Mouse (Mus musculus) intestine, embryonic 14.5 days (tissue): ENCODE data around the gene Ptpn9. TPM values are rescaled to one million over a fixed set of nuclear protein-coding genes. Genes with fewer than 3 reads are reported as not detected.

Experiments used
- ATAC-seq: fragments of 200-750 bp; cut with Nextera tagmentation; replicated peaks from 2 replicates; pipeline ENCODE4 v1.8.0; 2017; ENCODE audit warnings: low read depth, moderate number of reproducible peaks, moderate TSS enrichment, moderate library complexity; ENCODE audit not compliant: low FRiP score, low TSS enrichment
- DNase-seq: peaks from one replicate; pipeline ENCODE4 v3.0.0-alpha.2; 2018; ENCODE audit warnings: low spot score
- H3K27ac ChIP-seq: fragments of 300-500 bp; sonication (generic); 2 replicates; pipeline ENCODE4 v1.5.1; 2014; ENCODE audit warnings: low read depth, mild to moderate bottlenecking, control low read depth
- H3K27me3 ChIP-seq: fragments of 300-500 bp; sonication (generic); replicated peaks from 2 replicates; pipeline ENCODE4 v1.6.1; 2014; ENCODE audit warnings: low read length, control low read depth; ENCODE audit not compliant: control insufficient read depth, insufficient read depth
- H3K36me3 ChIP-seq: fragments of 300-500 bp; sonication (generic); 2 replicates; pipeline ENCODE4 v1.6.1; 2014; ENCODE audit warnings: low read length, control low read depth; ENCODE audit not compliant: control insufficient read depth, insufficient read depth
- H3K4me1 ChIP-seq: fragments of 300-500 bp; sonication (generic); replicated peaks from 2 replicates; pipeline ENCODE4 v1.6.1; 2014; ENCODE audit warnings: low read length, control low read depth, mixed read lengths; ENCODE audit not compliant: control insufficient read depth, insufficient read depth
- H3K4me2 ChIP-seq: fragments of 300-500 bp; sonication (generic); 2 replicates; pipeline ENCODE4 v1.6.1; 2014; ENCODE audit warnings: low read length
- H3K4me3 ChIP-seq: fragments of 300-500 bp; sonication (generic); 2 replicates; pipeline ENCODE4 v1.5.1; 2014; ENCODE audit warnings: low read depth, low read length, control low read depth, mixed read lengths
- H3K9ac ChIP-seq: fragments of 300-500 bp; sonication (generic); 2 replicates; pipeline ENCODE4 v1.6.1; 2014; ENCODE audit warnings: mild to moderate bottlenecking, low read length
- H3K9me3 ChIP-seq: fragments of 300-500 bp; sonication (generic); 2 replicates; pipeline ENCODE4 v1.6.1; 2016; ENCODE audit warnings: low read length, control low read depth; ENCODE audit not compliant: control insufficient read depth
- WGBS: fragments of 180-500 bp; shearing (Covaris S2); extraction: QIAGEN DNeasy Blood & Tissue Kit; methylation state at CpG from one replicate; pipeline ENCODE4 v1.1.7; 2014; 5-methylcytosine and 5-hydroxymethylcytosine counted together
- polyA plus RNA-seq: library from polyadenylated mRNA; unstranded; fragments of >200 nt; fragmentation: Nextera tagmentation; extraction: Ambion mirVana; gene quantifications from 2 replicates; pipeline ENCODE4 v1.2.1, GENCODE M21; 2014

The Ptpn9 gene
- polyA plus RNA-seq, 1 experiment from 2014 or later = 24.0 TPM

DNA sequence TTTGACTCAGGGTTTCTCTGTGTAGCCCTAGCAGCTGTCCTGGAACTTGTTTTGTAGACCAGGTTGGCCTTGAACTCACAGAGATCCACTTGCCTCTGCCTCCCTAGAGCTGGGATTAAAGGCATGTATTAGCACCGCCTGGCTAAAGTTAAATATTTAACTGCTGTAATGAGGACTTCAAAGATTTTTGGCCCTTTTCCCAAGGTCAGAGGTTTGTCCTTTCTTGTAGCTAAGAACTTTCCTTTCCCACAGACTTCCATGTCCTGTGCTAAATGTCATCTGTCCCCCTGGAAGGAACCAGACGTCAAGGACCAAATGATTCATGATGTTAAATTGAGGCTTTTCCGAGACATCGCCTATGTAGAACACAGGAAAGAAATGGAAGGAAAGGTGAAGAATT lies 8.3 kb downstream of the Ptpn9 start:
- Histone ChIP-seq H3K9me3 (no peaks in the 10 kb centered on the region), H3K27ac (no peak overlapping the region), H3K4me3 (no peak overlapping the region), H3K36me3 (no peaks in the 10 kb centered on the region), H3K27me3 (no peaks in the 10 kb centered on the region), H3K4me2 (no peak overlapping the region), H3K4me1 (no peaks in the 10 kb centered on the region), H3K9ac (no peak overlapping the region)
- 58% methylated on average over 4 of the region's 4 CpGs for WGBS
- DNase-seq = no peak
- ATAC-seq = no peak

DNA sequence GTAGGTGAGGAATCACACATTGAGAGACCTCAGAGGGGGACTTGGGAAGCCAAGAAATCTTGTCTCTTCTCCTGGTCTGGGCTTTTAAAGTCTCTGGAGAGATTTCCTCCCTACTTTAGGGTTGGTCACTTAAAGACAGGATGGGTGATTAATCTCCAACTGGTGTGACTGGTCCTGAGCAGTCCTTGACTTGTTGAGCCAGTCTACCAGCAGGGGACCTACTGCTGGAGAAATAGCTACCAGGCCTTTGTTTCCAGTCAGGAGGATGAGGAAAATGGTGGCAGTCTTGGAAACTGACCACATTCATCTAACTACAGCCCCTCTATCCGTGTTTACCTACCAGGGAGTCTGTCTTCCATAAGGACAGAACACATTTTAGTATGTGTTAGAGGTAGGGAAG lies 17.7 kb downstream of the Ptpn9 start:
- no peaks in the 10 kb centered on the region for H3K36me3 ChIP-seq
- WGBS = 60% methylated on average over 1 of the region's 1 CpGs
- H3K9me3 ChIP-seq = no peaks in the 10 kb centered on the region
- no peak for ATAC-seq
- no peak overlapping the region for H3K4me3 ChIP-seq
- DNase-seq = peak; percentile 24
- H3K4me2 ChIP-seq = no peak overlapping the region
- no peak overlapping the region for H3K27ac ChIP-seq
- H3K4me1 ChIP-seq = no peaks in the 10 kb centered on the region
- no peaks in the 10 kb centered on the region for H3K27me3 ChIP-seq
- no peak overlapping the region for H3K9ac ChIP-seq

DNA sequence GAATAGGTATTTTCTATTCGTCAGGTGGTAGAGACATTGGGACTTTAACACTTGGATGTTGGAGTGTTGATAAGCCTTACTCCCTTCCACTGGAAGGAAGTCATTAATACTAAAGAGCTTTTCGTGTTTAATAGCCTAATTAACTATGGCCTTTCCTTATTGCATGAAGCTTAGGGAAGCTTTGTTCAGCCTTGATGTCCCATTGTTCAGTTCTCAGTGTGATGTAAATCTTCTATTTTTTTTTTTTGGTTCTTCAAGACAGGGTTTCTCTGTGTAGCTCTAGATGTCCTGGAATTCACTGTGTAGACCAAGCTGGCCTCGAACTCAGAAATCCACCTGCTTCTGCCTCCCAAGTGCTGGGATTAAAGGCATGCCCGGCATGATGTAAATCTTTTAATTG lies 18.2 kb downstream of the Ptpn9 start:
- H3K27me3 ChIP-seq = no peaks in the 10 kb centered on the region
- H3K4me1 ChIP-seq = no peaks in the 10 kb centered on the region
- no peak overlapping the region for H3K27ac ChIP-seq
- no peak overlapping the region for H3K4me3 ChIP-seq
- H3K4me2 ChIP-seq = no peak overlapping the region
- H3K9ac ChIP-seq = no peak overlapping the region
- H3K36me3 ChIP-seq = no peaks in the 10 kb centered on the region
- H3K9me3 ChIP-seq = no peaks in the 10 kb centered on the region
- DNase-seq = no peak
- ATAC-seq = no peak
- 90% methylated on average over 4 of the region's 4 CpGs for WGBS

DNA sequence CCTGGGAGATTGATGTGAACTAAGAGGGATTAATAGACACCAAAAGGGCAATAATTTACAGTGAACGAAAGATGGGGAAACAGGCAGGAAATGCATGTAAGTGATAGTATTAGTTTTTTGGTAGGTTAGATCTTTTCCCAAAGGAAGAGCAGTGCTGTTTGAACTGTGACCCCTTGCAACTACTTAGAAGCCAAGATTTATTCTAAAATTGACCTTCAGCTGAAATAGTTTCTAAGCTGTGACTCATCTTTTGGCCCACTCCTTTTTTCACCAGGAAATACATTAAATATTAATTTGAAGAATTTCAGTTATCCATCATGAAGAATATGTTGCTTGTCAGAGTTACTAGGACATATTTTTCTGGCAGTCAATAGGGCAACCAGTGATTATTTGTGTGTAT lies 19.0 kb downstream of the Ptpn9 start:
- Histone ChIP-seq H3K27me3 (no peaks in the 10 kb centered on the region), H3K4me3 (no peak overlapping the region), H3K9ac (no peak overlapping the region), H3K4me2 (no peak overlapping the region), H3K4me1 (no peaks in the 10 kb centered on the region), H3K36me3 (no peaks in the 10 kb centered on the region), H3K9me3 (no peaks in the 10 kb centered on the region), H3K27ac (no peak overlapping the region)
- ATAC-seq (no peak), DNase-seq (no peak)
- WGBS = 91% methylated on average over 1 of the region's 1 CpGs

DNA sequence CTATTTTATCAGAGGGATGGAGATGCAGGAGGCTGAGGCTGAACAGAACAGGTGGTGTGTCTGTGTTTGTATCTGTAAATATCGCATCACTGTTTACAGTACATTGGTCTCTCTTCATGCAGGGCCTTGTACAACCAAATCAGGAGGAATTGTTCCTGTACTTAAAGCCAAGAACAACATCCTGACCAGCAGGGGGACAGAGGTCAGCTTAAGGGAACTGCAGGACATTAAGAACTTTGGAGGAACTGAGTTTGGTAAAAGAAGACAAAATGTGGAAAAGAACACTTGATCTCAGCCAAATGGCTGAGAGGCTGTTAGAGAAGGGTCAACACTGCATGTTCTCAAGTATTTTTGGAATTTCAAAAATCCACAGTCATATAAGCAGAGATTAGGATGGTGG lies 20.0 kb downstream of the Ptpn9 start:
- no peak for ATAC-seq
- Histone ChIP-seq H3K4me1 (no peaks in the 10 kb centered on the region), H3K4me3 (no peak overlapping the region), H3K36me3 (peaks cover under 1% of the 10 kb centered on the region; the same call in 1 of the 2 replicates), H3K27me3 (no peaks in the 10 kb centered on the region), H3K4me2 (no peak overlapping the region), H3K9me3 (no peaks in the 10 kb centered on the region), H3K9ac (no peak overlapping the region), H3K27ac (no peak overlapping the region)
- peak; percentile 6 for DNase-seq
- 66% methylated on average over 1 of the region's 1 CpGs for WGBS

DNA sequence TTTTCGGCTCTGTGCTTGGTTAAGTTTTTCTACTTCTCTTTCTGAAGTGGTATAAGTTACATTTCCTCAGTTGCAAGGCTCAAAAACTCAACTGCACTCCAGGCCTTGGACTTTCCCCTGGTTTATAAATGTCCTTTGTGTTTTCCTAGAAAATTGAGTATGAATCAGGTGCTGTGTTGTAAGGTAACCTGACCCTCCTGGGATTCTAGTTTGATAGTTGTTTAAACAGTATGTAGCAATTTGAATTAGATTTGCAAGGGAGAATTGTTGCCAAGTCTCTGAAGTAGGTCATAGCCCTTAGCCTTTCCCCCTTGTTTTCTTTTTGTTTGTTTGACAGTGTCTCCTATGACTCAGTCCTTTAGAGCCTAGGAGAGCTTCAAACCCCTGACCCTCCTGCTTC lies 22.9 kb downstream of the Ptpn9 start:
- no peaks in the 10 kb centered on the region for H3K4me1 ChIP-seq
- peaks cover 15% of the 10 kb centered on the region for H3K36me3 ChIP-seq
- no peak for DNase-seq
- 100% methylated on average over 1 of the region's 1 CpGs for WGBS
- no peak overlapping the region for H3K9ac ChIP-seq
- ATAC-seq = no peak
- no peak overlapping the region for H3K4me2 ChIP-seq
- H3K27ac ChIP-seq = no peak overlapping the region
- no peak overlapping the region for H3K4me3 ChIP-seq
- H3K27me3 ChIP-seq = no peaks in the 10 kb centered on the region
- no peaks in the 10 kb centered on the region for H3K9me3 ChIP-seq

DNA sequence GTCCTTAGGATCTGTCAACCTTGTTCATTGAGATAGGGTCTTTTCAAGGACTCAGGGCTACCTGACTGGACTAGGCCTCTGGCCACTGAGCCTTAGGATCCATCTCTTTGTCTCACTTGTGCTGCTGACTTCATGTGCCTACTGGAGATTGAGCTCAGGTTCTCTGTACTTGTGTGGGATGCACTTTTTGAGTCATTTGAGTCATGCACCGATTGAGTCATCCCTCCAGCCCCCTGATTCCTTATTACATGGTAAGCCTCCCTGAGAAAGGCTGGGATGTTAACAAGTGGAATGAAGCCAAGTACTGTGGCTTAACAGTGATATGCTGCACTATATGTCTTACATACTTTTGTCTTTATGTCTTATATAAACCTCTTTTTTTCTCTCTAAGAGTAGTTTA lies 37.0 kb downstream of the Ptpn9 start:
- Histone ChIP-seq H3K4me3 (no peak overlapping the region), H3K27ac (no peak overlapping the region), H3K4me1 (no peaks in the 10 kb centered on the region), H3K9me3 (no peaks in the 10 kb centered on the region), H3K27me3 (no peaks in the 10 kb centered on the region), H3K36me3 (peaks cover 58% of the 10 kb centered on the region), H3K9ac (no peak overlapping the region), H3K4me2 (no peak overlapping the region)
- ATAC-seq = no peak
- no peak for DNase-seq
- 79% methylated on average over 1 of the region's 1 CpGs for WGBS

DNA sequence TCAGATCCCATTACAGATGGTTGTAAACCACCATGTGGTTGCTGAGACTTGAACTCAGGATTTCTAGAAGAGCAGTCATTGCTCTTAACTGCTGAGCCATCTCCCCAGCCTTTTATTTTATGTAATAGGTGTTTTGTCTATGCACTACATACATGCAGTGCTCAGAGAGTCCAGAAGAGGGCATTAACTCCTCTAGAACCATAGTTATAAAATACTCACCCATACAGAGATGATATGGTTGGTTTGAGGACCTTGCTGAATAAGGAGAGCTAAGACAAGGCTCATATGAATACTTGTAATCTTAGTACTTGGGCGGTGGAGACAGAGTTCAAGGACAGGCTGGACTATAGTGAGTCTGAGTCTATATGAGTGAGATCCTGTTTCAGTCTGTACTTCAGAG lies 61.5 kb downstream of the Ptpn9 start:
- H3K4me1 ChIP-seq = no peaks in the 10 kb centered on the region
- H3K9me3 ChIP-seq = no peaks in the 10 kb centered on the region
- no peak overlapping the region for H3K27ac ChIP-seq
- peaks cover 52% of the 10 kb centered on the region for H3K36me3 ChIP-seq
- H3K9ac ChIP-seq = no peak overlapping the region
- H3K4me3 ChIP-seq = no peak overlapping the region
- no peaks in the 10 kb centered on the region for H3K27me3 ChIP-seq
- ATAC-seq (no peak), DNase-seq (peak; percentile 56)
- no peak overlapping the region for H3K4me2 ChIP-seq
- whole genome bisulfite sequencing = 92% methylated on average over 1 of the region's 1 CpGs

DNA sequence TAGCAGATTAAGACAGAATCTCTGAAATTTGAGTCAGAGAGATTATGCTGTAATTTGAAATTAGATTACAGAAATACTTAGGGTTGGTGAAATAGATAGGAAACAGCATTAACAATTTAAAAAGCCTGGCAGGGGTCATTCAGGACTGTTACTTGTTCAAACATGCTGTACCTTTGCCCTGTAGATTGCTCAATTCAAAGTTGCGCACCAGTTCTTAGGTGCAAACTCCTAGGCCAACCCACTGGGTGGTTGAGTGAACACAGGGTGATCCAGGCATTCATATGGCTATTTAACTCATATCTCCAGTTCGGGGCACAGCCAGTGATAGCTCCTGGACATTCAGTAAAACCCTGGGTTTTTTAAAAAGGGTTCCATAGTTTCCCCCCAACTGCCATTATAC lies 69.4 kb downstream of the Ptpn9 start:
- H3K27me3 ChIP-seq = no peaks in the 10 kb centered on the region
- H3K9ac ChIP-seq = no peak overlapping the region
- H3K4me3 ChIP-seq = no peak overlapping the region
- no peaks in the 10 kb centered on the region for H3K4me1 ChIP-seq
- peaks cover 28% of the 10 kb centered on the region for H3K36me3 ChIP-seq
- H3K27ac ChIP-seq = no peak overlapping the region
- WGBS = 98% methylated on average over 2 of the region's 2 CpGs
- no peaks in the 10 kb centered on the region for H3K9me3 ChIP-seq
- ATAC-seq (no peak), DNase-seq (no peak)
- no peak overlapping the region for H3K4me2 ChIP-seq
